Mouse (Mus musculus) MEL (cell line): Measurements from ENCODE around the gene Pygm. TPM values are rescaled to one million over a fixed set of nuclear protein-coding genes. Genes with fewer than 3 reads are reported as not detected.
A peak's percentile ranks its signal among the peaks of the same experiment; 100 is the strongest.

Experiments used
- DNase-seq: peaks from one replicate; pipeline ENCODE4 v3.0.0; 2011; ENCODE audit warnings: low read depth, low spot score
- H3K27ac ChIP-seq: 2 replicates; pipeline ENCODE4 v1.5.1; 2012; ENCODE audit warnings: low read depth, mild to moderate bottlenecking, control low read depth, low read length, moderate library complexity; ENCODE audit not compliant: control insufficient read depth
- H3K27me3 ChIP-seq, 2 experiments: fragments of 150-350 bp in 1 of 2; sonication (generic) in 1 of 2; 2 replicates each; pipeline ENCODE4 v1.6.1; 2012; ENCODE audit warnings: low read length in 2 of 2, mild to moderate bottlenecking in 2 of 2, improper control_type of control experiment in 1 of 2, moderate library complexity in 1 of 2; ENCODE audit not compliant: insufficient read depth in 2 of 2, control insufficient read depth in 1 of 2
- H3K36me3 ChIP-seq, 2 experiments: 2 replicates each; pipeline ENCODE4 v1.6.1; 2012 to 2014; ENCODE audit warnings: low read length in 2 of 2, improper control_type of control experiment in 1 of 2, inconsistent platforms in 1 of 2, mild to moderate bottlenecking in 1 of 2; ENCODE audit not compliant: insufficient read depth in 2 of 2, control insufficient read depth in 1 of 2
- H3K4me1 ChIP-seq, 2 experiments: fragments of 150-350 bp in 1 of 2; sonication (generic) in 1 of 2; 2 replicates each; pipeline ENCODE4 v1.6.1; 2012; ENCODE audit warnings: low read length in 2 of 2, improper control_type of control experiment in 1 of 2, mild to moderate bottlenecking in 1 of 2; ENCODE audit not compliant: insufficient read depth in 2 of 2, control insufficient read depth in 1 of 2
- H3K4me3 ChIP-seq, 2 experiments: fragments of 150-350 bp in 1 of 2; sonication (generic) in 1 of 2; 2 replicates each; pipeline ENCODE4 v1.5.1; 2012; ENCODE audit warnings: low read depth in 2 of 2, low read length in 2 of 2, mild to moderate bottlenecking in 2 of 2, moderate library complexity in 2 of 2, control low read depth in 1 of 2, improper control_type of control experiment in 1 of 2; ENCODE audit not compliant: control insufficient read depth in 1 of 2, insufficient read depth in 1 of 2
- H3K79me2 ChIP-seq: 2 replicates; pipeline ENCODE4 v1.6.1; 2012; ENCODE audit warnings: mild to moderate bottlenecking, low read length, moderate library complexity; ENCODE audit not compliant: control insufficient read depth, poor library complexity, insufficient read depth
- H3K9ac ChIP-seq: 2 replicates; pipeline ENCODE4 v1.6.1; 2012; ENCODE audit warnings: low read depth, mild to moderate bottlenecking, control low read depth, low read length, moderate library complexity; ENCODE audit not compliant: control insufficient read depth, poor library complexity, severe bottlenecking
- H3K9me3 ChIP-seq: fragments of 150-350 bp; sonication (generic); replicated peaks from 2 replicates; pipeline ENCODE4 v1.6.1; 2012; ENCODE audit warnings: mild to moderate bottlenecking, low read length, improper control_type of control experiment, moderate library complexity; ENCODE audit not compliant: insufficient read depth
- BHLHE40 ChIP-seq: IDR thresholded peaks from 2 replicates; pipeline ENCODE4 v1.6.1; 2012; ENCODE audit warnings: low read depth, mild to moderate bottlenecking, inconsistent platforms, low read length, improper control_type of control experiment, borderline replicate concordance
- CHD1 ChIP-seq: IDR thresholded peaks from 2 replicates; pipeline ENCODE4 v1.6.1; 2012; ENCODE audit warnings: low read depth, mild to moderate bottlenecking, inconsistent platforms, low read length, improper control_type of control experiment
- CHD2 ChIP-seq: IDR thresholded peaks from 2 replicates; pipeline ENCODE4 v1.6.1; 2011; ENCODE audit warnings: low read length, improper control_type of control experiment
- CTCF ChIP-seq, 3 experiments: IDR thresholded peaks in 2 of 3; conservative IDR thresholded peaks in 1 of 3; 2 replicates each; pipeline ENCODE4 v1.5.1; 2011 to 2012; ENCODE audit warnings: low read length in 3 of 3, low read depth in 2 of 3, mild to moderate bottlenecking in 2 of 3, improper control_type of control experiment in 1 of 3, inconsistent platforms in 1 of 3, mixed read lengths in 1 of 3, moderate library complexity in 1 of 3; ENCODE audit not compliant: control insufficient read depth in 1 of 3, insufficient read depth in 1 of 3, poor library complexity in 1 of 3, severe bottlenecking in 1 of 3
- E2F4 ChIP-seq: IDR thresholded peaks from 2 replicates; pipeline ENCODE4 v1.6.1; 2011; ENCODE audit warnings: low read depth, low read length, improper control_type of control experiment, borderline replicate concordance
- ELF1 ChIP-seq: IDR thresholded peaks from 2 replicates; pipeline ENCODE4 v1.6.1; 2014; ENCODE audit warnings: low read depth, mild to moderate bottlenecking, inconsistent platforms, low read length, improper control_type of control experiment, moderate library complexity
- EP300 ChIP-seq, 2 experiments: IDR thresholded peaks; 2 replicates each; pipeline ENCODE4 v1.6.1; 2011; ENCODE audit warnings: improper control_type of control experiment in 2 of 2, low read length in 2 of 2, low read depth in 1 of 2, mild to moderate bottlenecking in 1 of 2
- GABPA ChIP-seq: IDR thresholded peaks from 2 replicates; pipeline ENCODE4 v1.6.1; 2012; ENCODE audit warnings: low read depth, mild to moderate bottlenecking, inconsistent platforms, low read length, improper control_type of control experiment, moderate library complexity
- GATA1 ChIP-seq: IDR thresholded peaks from 2 replicates; pipeline ENCODE4 v1.6.1; 2011; ENCODE audit warnings: low read depth, low read length, improper control_type of control experiment
- HCFC1 ChIP-seq: IDR thresholded peaks from 2 replicates; pipeline ENCODE4 v1.6.1; 2012; ENCODE audit warnings: low read depth, mild to moderate bottlenecking, inconsistent platforms, low read length, improper control_type of control experiment, moderate library complexity
- JUND ChIP-seq: IDR thresholded peaks from 2 replicates; pipeline ENCODE4 v1.6.1; 2011; ENCODE audit warnings: low read depth, mild to moderate bottlenecking, improper control_type of control experiment, low read length
- KAT2A ChIP-seq: conservative IDR thresholded peaks from 2 replicates; pipeline ENCODE4 v1.6.1; 2012; ENCODE audit warnings: low read depth, low read length, improper control_type of control experiment, inconsistent platforms
- MAFK ChIP-seq: IDR thresholded peaks from 2 replicates; pipeline ENCODE4 v1.6.1; 2011; ENCODE audit warnings: low read depth, mild to moderate bottlenecking, low read length, improper control_type of control experiment, borderline replicate concordance
- MAX ChIP-seq: IDR thresholded peaks from 2 replicates; pipeline ENCODE4 v1.6.1; 2011; ENCODE audit warnings: low read length, improper control_type of control experiment
- MAZ ChIP-seq: IDR thresholded peaks from 2 replicates; pipeline ENCODE4 v1.6.1; 2012; ENCODE audit warnings: low read depth, mild to moderate bottlenecking, inconsistent platforms, low read length, improper control_type of control experiment
- MEF2A ChIP-seq: IDR thresholded peaks from 2 replicates; pipeline ENCODE4 v1.6.1; 2014; ENCODE audit warnings: low read depth, mild to moderate bottlenecking, inconsistent platforms, low read length, improper control_type of control experiment; ENCODE audit not compliant: poor library complexity, insufficient replicate concordance, severe bottlenecking; ENCODE audit errors: extremely low read depth
- MXI1 ChIP-seq: IDR thresholded peaks from 2 replicates; pipeline ENCODE4 v1.6.1; 2011; ENCODE audit warnings: mild to moderate bottlenecking, low read depth, low read length, improper control_type of control experiment
- MYB ChIP-seq: IDR thresholded peaks from 2 replicates; pipeline ENCODE4 v1.6.1; 2011; ENCODE audit warnings: mild to moderate bottlenecking, low read depth, low read length, improper control_type of control experiment
- MYC ChIP-seq: IDR thresholded peaks from 2 replicates; pipeline ENCODE4 v1.6.1; 2011; ENCODE audit warnings: low read depth, mild to moderate bottlenecking, low read length, improper control_type of control experiment, moderate library complexity
- NELFE ChIP-seq: IDR thresholded peaks from 2 replicates; pipeline ENCODE4 v1.6.1; 2011; ENCODE audit warnings: low read depth, low read length, improper control_type of control experiment
- NRF1 ChIP-seq: IDR thresholded peaks from 2 replicates; pipeline ENCODE4 v1.6.1; 2014; ENCODE audit warnings: low read depth, mild to moderate bottlenecking, inconsistent platforms, low read length, improper control_type of control experiment, moderate library complexity; ENCODE audit not compliant: poor library complexity, insufficient read depth, severe bottlenecking
- POLR2A ChIP-seq, 2 experiments: IDR thresholded peaks; 2 replicates each; pipeline ENCODE4 v1.6.1; 2011 to 2012; ENCODE audit warnings: low read length in 2 of 2, mild to moderate bottlenecking in 2 of 2, control low read depth in 1 of 2, improper control_type of control experiment in 1 of 2, low read depth in 1 of 2, moderate library complexity in 1 of 2; ENCODE audit not compliant: control insufficient read depth in 1 of 2, insufficient read depth in 1 of 2, poor library complexity in 1 of 2
- POLR2AphosphoS2 ChIP-seq: IDR thresholded peaks from 2 replicates; pipeline ENCODE4 v1.6.1; 2011; ENCODE audit warnings: low read length, improper control_type of control experiment
- POLR2AphosphoS5 ChIP-seq: IDR thresholded peaks from 2 replicates; pipeline ENCODE4 v1.6.1; 2012; ENCODE audit warnings: low read depth, borderline replicate concordance, mild to moderate bottlenecking, inconsistent platforms, low read length, moderate library complexity, mixed read lengths
- RAD21 ChIP-seq: IDR thresholded peaks from 2 replicates; pipeline ENCODE4 v1.6.1; 2011; ENCODE audit warnings: mild to moderate bottlenecking, low read depth, low read length, improper control_type of control experiment
- SIN3A ChIP-seq: IDR thresholded peaks from 2 replicates; pipeline ENCODE4 v1.6.1; 2012; ENCODE audit warnings: low read length, improper control_type of control experiment, inconsistent platforms
- SMC3 ChIP-seq: IDR thresholded peaks from 2 replicates; pipeline ENCODE4 v1.6.1; 2011; ENCODE audit warnings: low read depth, low read length, improper control_type of control experiment
- TAL1 ChIP-seq: IDR thresholded peaks from 2 replicates; pipeline ENCODE4 v1.6.1; 2012; ENCODE audit warnings: mild to moderate bottlenecking, inconsistent platforms, low read length, moderate library complexity, mixed read lengths
- TBP ChIP-seq: IDR thresholded peaks from 2 replicates; pipeline ENCODE4 v1.8.0; 2011; ENCODE audit warnings: low read depth, low read length, improper control_type of control experiment
- TCF12 ChIP-seq: IDR thresholded peaks from 2 replicates; pipeline ENCODE4 v1.6.1; 2014; ENCODE audit warnings: low read depth, mild to moderate bottlenecking, inconsistent platforms, low read length, improper control_type of control experiment, moderate library complexity
- UBTF ChIP-seq: IDR thresholded peaks from 2 replicates; pipeline ENCODE4 v1.6.1; 2012; ENCODE audit warnings: low read depth, mild to moderate bottlenecking, inconsistent platforms, low read length, improper control_type of control experiment, moderate library complexity, borderline replicate concordance; ENCODE audit not compliant: insufficient read depth
- USF1 ChIP-seq: IDR thresholded peaks from 2 replicates; pipeline ENCODE4 v1.6.1; 2014; ENCODE audit warnings: low read depth, mild to moderate bottlenecking, inconsistent platforms, low read length, improper control_type of control experiment, moderate library complexity
- USF2 ChIP-seq, 2 experiments: IDR thresholded peaks; 2 replicates each; pipeline ENCODE4 v1.6.1; 2011 to 2012; ENCODE audit warnings: improper control_type of control experiment in 2 of 2, low read length in 2 of 2, borderline replicate concordance in 1 of 2, inconsistent platforms in 1 of 2, low read depth in 1 of 2, mild to moderate bottlenecking in 1 of 2; ENCODE audit not compliant: insufficient read depth in 1 of 2
- ZC3H11A ChIP-seq: IDR thresholded peaks from 2 replicates; pipeline ENCODE4 v1.6.1; 2012; ENCODE audit warnings: low read depth, mild to moderate bottlenecking, inconsistent platforms, low read length, improper control_type of control experiment
- ZKSCAN1 ChIP-seq: IDR thresholded peaks from 2 replicates; pipeline ENCODE4 v1.6.1; 2012; ENCODE audit warnings: low read depth, mild to moderate bottlenecking, inconsistent platforms, low read length, improper control_type of control experiment, moderate library complexity
- ZMIZ1 ChIP-seq: IDR thresholded peaks from 2 replicates; pipeline ENCODE4 v1.6.1; 2012; ENCODE audit warnings: low read depth, mild to moderate bottlenecking, inconsistent platforms, low read length, improper control_type of control experiment, moderate library complexity
- polyA plus RNA-seq, 2 experiments: library from polyadenylated mRNA; stranded (reverse) in 1 of 2; unstranded in 1 of 2; fragments of >175 nt in 1 of 2; fragments of >200 nt in 1 of 2; gene quantifications; 2 replicates each; pipeline versions ENCODE4 v1.2.1 to v1.2.4; 2012; ENCODE audit warnings: low replicate concordance in 2 of 2, low read depth in 1 of 2; ENCODE audit not compliant: insufficient read length in 2 of 2, insufficient read depth in 1 of 2, missing spikeins in 1 of 2
- total RNA-seq: library from RNA; depleted of rRNA; stranded (reverse); fragments of 300-350 nt; gene quantifications from 2 replicates; pipeline ENCODE4 v1.2.3, GENCODE M21; 2012

Gene Pygm
- total and polyA plus RNA-seq, 3 experiments, result 0.73 to 3.3 TPM; not detected in 1

DNA sequence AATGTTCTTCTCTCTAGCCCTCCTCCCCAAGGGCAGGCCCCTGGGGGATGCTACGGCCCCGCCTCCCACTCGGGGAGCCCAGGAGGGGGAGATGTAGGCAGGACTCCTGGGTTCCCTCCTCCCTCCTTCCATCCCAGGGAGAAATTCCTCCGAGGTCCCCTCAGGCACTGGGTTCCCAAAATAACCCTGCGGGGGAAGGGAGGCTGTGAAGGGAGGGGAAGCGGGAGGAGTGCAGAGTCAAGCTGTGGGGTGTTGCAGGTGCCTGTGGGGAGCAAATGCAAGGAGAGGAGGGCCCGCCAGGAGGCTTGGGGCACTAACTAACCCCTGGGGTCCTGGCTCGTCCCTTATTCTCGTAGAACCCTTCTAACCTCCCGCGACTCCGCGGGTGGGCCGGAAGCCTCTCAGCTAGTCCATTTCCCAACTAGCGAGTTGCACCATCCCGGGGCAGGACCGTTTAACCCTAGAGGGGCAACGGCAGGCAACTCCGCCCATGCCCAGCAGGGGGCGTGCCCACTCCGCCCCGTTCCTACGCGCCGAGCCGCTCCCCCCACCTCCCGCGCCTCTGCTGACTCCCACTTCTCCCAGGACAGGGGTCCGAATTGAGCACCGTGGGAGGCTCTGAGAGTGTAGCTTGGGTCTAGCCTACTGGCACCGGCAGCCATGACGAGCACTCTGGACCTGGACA lies 17.1 kb downstream of the Pygm start:
- Histone ChIP-seq H3K27ac (peak overlapping the region; percentile 57), H3K4me1 (peaks cover 0 to 22% of the 10 kb centered on the region in 2 experiments; a peak in 3 of 4 replicates), H3K36me3 (peaks cover 0 to 4% of the 10 kb centered on the region in 2 experiments; a peak in 2 of 4 replicates), H3K27me3 (no peaks in the 10 kb centered on the region), H3K79me2 (peaks cover 2% of the 10 kb centered on the region; the same call in 1 of the 2 replicates), H3K4me3 (peak overlapping the region; percentile 56 to 82), H3K9me3 (no peaks in the 10 kb centered on the region), H3K9ac (peak overlapping the region; percentile 75)
- DNase-seq, result peak; percentile 87
- no peak for TF ChIP-seq USF2 (IDR thresholded peaks at IDR 0.05; ENCODE audit: borderline replicate concordance in 1 of 2, insufficient read depth in 1 of 2, low read depth in 1 of 2, low read length in 2 of 2)
- TF ChIP-seq TAL1, result no peak
- no peak for TF ChIP-seq TBP
- no peak for TF ChIP-seq GABPA
- peak; percentile 30; the same call in 1 of the 2 replicates for TF ChIP-seq NELFE
- TF ChIP-seq MAZ, result peak; percentile 77; the same call in 1 of the 2 replicates
- no peak; the same call in 1 of the 2 replicates for TF ChIP-seq MAX
- no peak for TF ChIP-seq MYB
- TF ChIP-seq POLR2AphosphoS2, result no peak; the same call in 1 of the 2 replicates
- no peak for TF ChIP-seq ZC3H11A
- TF ChIP-seq CHD2, result no peak
- TF ChIP-seq ELF1, result no peak
- TF ChIP-seq GATA1, result no peak
- TF ChIP-seq POLR2A (IDR thresholded peaks at IDR 0.05; ENCODE audit: control insufficient read depth in 1 of 2, insufficient read depth in 1 of 2, low read depth in 1 of 2, low read length in 2 of 2, poor library complexity in 1 of 2), result peak in 1 of 2 experiments; percentile 54; a peak in 1 of 4 replicates
- 0 out of 2 replicates have a peak, but pooled peaks have one; percentile 19 for TF ChIP-seq SMC3
- peak; percentile 10; the same call in 1 of the 2 replicates for TF ChIP-seq MXI1
- TF ChIP-seq TCF12, result no peak
- TF ChIP-seq HCFC1, result no peak
- TF ChIP-seq BHLHE40, result no peak
- no peak for TF ChIP-seq UBTF
- no peak for TF ChIP-seq MAFK
- no peak for TF ChIP-seq MYC
- no peak for TF ChIP-seq KAT2A
- TF ChIP-seq SIN3A, result no peak; the same call in none of the 2 replicates
- TF ChIP-seq NRF1, result no peak
- peak; percentile 68 to 89 (median 70) for TF ChIP-seq CTCF (IDR thresholded peaks at IDR 0.05 in 2 of 3, conservative IDR thresholded peaks at IDR 0.05 in 1 of 3; ENCODE audit: control insufficient read depth in 1 of 3, insufficient read depth in 1 of 3, low read depth in 2 of 3, low read length in 3 of 3, poor library complexity in 1 of 3, severe bottlenecking in 1 of 3)
- TF ChIP-seq ZMIZ1, result no peak
- TF ChIP-seq JUND, result no peak
- no peak; the same call in 1 of the 2 replicates for TF ChIP-seq E2F4
- no peak for TF ChIP-seq EP300 (IDR thresholded peaks at IDR 0.05; ENCODE audit: low read depth in 1 of 2, low read length in 2 of 2)
- TF ChIP-seq RAD21, result peak; percentile 23
- TF ChIP-seq ZKSCAN1, result no peak
- no peak for TF ChIP-seq POLR2AphosphoS5
- 0 out of 2 replicates have a peak, but pooled peaks have one; percentile 25 for TF ChIP-seq MEF2A
- no peak for TF ChIP-seq USF1
- no peak for TF ChIP-seq CHD1
